Mouse (Mus musculus): ENCODE data around the gene Nrp1. TPM values are rescaled to one million over a fixed set of nuclear protein-coding genes. Genes with fewer than 3 reads are reported as not detected.

Nrp1 gene
- polyA plus RNA-seq, 1 experiment from 2014 or later = 70.5 TPM

DNA sequence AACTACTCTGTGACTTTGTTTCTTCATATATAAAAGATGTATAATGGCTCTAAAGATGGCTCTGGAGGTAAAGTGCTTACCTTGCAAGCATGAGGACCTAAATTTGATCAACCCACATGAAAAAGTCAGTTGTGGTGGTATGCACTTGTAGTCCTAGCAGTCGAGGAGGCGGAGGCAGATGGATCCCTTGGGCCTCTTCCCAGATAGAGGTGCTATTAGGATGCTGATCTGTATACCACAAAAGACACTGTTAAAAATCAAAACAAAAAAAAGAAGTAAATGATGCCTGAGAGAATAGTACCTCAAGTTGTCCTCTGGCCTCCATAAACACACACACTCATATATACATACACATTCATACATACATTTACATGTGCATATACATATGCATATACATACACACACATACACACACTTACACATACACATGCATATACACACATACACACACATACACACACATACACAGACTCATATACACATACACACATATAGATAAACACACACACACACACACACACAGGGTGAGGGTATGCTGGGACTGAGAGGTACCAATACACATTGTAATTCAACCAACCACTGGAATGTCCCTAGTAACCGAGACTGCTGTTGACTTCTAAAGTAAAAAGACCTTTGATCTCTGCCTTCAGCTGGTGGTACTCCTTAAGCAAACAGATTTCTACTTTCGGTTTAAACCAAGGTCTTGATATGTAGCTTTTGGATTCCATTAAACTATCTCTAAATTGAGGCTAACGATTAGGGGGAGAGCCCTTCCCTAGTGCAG, 115.2 kb downstream of the Nrp1 start:
- peaks cover 12% of the 10 kb centered on the region for H3K36me3 ChIP-seq

DNA sequence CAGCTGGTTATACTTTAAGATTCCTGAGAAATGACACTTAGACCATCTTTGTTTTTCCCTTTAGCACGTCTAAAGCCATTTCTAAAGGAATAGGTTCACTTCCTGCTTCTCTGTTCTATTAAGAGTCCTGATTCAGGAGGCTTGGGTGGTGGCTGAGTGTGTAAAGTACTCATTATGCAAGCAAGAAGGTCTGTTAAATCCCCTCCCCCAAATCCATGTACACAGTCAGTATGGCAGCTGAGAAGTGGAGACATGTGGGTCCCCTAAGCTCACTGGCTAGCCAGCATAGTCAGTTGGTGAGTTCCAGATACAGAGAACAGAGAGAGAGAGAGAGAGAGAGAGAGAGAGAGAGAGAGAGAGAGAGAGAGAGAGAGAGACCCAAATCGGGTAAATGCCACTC, 116.2 kb downstream of the Nrp1 start:
- no peak overlapping the region for H3K4me3 ChIP-seq
- WGBS = 47% methylated on average over 2 of the region's 2 CpGs
- H3K27me3 ChIP-seq = no peaks in the 10 kb centered on the region
- peaks cover 9% of the 10 kb centered on the region for H3K36me3 ChIP-seq
- peaks cover 6% of the 10 kb centered on the region; the same call in 1 of the 2 replicates for H3K4me1 ChIP-seq
- no peak overlapping the region for H3K9ac ChIP-seq
- H3K9me3 ChIP-seq = no peaks in the 10 kb centered on the region
- H3K27ac ChIP-seq = no peak overlapping the region
- H3K4me2 ChIP-seq (replicated peaks) = no peak overlapping the region
- no peak for ATAC-seq (ENCODE audit: insufficient number of reproducible peaks, insufficient read depth, low FRiP score, low TSS enrichment)

More for the DNA sequence above, 115.2 kb downstream of the Nrp1 start:
- Histone ChIP-seq H3K4me2 (replicated peaks) (no peak overlapping the region), H3K9ac (no peak overlapping the region), H3K4me3 (no peak overlapping the region), H3K4me1 (peaks cover 6% of the 10 kb centered on the region; the same call in 1 of the 2 replicates), H3K9me3 (no peaks in the 10 kb centered on the region), H3K27me3 (no peaks in the 10 kb centered on the region), H3K27ac (no peak overlapping the region)
- WGBS = 72% methylated on average over 5 of the region's 5 CpGs
- no peak for ATAC-seq (ENCODE audit: insufficient number of reproducible peaks, insufficient read depth, low FRiP score, low TSS enrichment)

DNA sequence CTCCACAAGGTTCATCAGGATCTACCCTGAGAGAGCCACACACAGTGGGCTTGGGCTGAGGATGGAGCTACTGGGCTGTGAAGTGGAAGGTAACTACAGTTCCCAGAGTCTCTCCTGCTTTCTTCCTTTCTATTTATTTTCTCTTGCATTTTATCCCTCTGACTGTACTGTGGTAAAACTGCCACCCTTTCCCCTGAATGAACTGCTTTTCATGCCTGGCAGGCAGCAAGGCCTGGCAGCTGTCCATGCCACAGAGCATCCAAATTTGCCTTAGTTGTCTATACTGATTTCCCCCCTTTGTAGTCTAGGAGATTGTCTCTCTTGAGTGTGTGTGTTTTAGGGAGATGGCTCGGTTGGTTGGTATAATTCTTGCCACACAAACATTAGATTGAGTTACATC, 117.8 kb downstream of the Nrp1 start:
- ATAC-seq (ENCODE audit: insufficient number of reproducible peaks, insufficient read depth, low FRiP score, low TSS enrichment) = no peak
- Histone ChIP-seq H3K4me2 (replicated peaks) (no peak overlapping the region), H3K9ac (no peak overlapping the region), H3K27ac (no peak overlapping the region), H3K27me3 (no peaks in the 10 kb centered on the region), H3K4me3 (no peak overlapping the region), H3K36me3 (peaks cover 8% of the 10 kb centered on the region; the same call in 1 of the 2 replicates), H3K4me1 (peaks cover 6% of the 10 kb centered on the region; the same call in 1 of the 2 replicates), H3K9me3 (no peaks in the 10 kb centered on the region)
- WGBS = 43% methylated on average over 1 of the region's 1 CpGs

DNA sequence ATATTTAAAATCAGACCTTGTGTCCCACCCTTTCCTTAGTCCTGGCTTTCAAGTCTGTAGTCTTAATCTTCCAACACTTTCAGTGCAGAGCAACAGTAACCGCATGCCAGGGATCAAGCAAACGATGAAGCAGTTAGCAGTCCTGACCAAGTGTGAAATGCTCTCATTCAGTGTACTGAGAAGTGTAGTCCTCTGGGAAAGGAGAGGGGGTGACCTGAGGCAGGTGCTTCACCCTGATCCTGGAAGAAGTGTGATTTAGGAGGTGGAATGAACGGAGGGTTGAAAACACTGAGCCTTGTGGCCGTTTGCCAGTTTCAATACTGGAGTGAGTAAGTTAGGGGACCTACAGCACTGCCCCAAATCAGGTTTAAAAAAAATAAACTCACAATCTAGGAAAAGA, 119.6 kb downstream of the Nrp1 start:
- no peaks in the 10 kb centered on the region for H3K9me3 ChIP-seq
- no peak overlapping the region for H3K27ac ChIP-seq
- peaks cover 6% of the 10 kb centered on the region; the same call in 1 of the 2 replicates for H3K4me1 ChIP-seq
- H3K4me2 ChIP-seq (replicated peaks) = no peak overlapping the region
- H3K9ac ChIP-seq = no peak overlapping the region
- H3K27me3 ChIP-seq = no peaks in the 10 kb centered on the region
- ATAC-seq (ENCODE audit: insufficient number of reproducible peaks, insufficient read depth, low FRiP score, low TSS enrichment) = no peak
- H3K4me3 ChIP-seq = no peak overlapping the region
- H3K36me3 ChIP-seq = peaks cover 10% of the 10 kb centered on the region; the same call in 1 of the 2 replicates
- 67% methylated on average over 4 of the region's 4 CpGs for WGBS

DNA sequence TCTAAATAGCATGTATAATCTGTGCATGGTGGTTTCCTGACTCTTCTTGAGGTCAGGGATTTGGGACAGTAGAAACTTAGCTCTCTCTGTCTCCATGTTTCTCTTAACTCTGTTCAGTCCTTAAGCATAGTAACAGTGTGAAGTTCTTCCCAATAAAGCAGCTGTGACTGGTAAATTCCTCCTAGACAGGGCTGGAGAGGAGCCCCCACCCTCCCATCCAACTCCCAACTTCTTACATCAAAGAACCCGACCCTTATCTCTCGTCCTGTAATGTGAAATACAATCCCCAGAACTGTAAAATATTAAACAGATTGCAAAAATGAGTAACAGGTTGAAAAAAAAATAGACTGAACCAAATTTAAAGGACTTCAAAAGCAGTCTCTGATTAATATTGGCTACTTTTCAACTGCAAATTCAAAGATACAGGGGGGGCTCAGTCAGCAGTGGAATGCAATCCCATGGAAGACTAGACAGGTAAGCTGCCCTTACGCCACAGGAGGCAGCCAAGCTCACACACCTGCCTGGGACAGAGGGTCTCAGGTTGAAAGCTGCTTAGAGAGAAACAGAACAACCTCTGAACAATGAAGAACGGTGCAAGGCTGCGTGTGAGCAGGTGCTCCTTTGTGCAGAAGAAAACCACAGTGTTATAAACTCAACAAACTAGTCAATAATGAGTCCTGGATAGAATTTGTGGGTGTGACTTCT, 121.1 kb downstream of the Nrp1 start:
- H3K4me3 ChIP-seq = no peak overlapping the region
- no peak overlapping the region for H3K9ac ChIP-seq
- H3K4me2 ChIP-seq (replicated peaks) = no peak overlapping the region
- H3K36me3 ChIP-seq = peaks cover 10% of the 10 kb centered on the region; the same call in 1 of the 2 replicates
- no peaks in the 10 kb centered on the region for H3K9me3 ChIP-seq
- no peaks in the 10 kb centered on the region for H3K27me3 ChIP-seq
- no peak overlapping the region for H3K27ac ChIP-seq
- H3K4me1 ChIP-seq = peaks cover 6% of the 10 kb centered on the region; the same call in 1 of the 2 replicates
- WGBS = 59% methylated on average over 5 of the region's 5 CpGs
- ATAC-seq (ENCODE audit: insufficient number of reproducible peaks, insufficient read depth, low FRiP score, low TSS enrichment) = no peak

DNA sequence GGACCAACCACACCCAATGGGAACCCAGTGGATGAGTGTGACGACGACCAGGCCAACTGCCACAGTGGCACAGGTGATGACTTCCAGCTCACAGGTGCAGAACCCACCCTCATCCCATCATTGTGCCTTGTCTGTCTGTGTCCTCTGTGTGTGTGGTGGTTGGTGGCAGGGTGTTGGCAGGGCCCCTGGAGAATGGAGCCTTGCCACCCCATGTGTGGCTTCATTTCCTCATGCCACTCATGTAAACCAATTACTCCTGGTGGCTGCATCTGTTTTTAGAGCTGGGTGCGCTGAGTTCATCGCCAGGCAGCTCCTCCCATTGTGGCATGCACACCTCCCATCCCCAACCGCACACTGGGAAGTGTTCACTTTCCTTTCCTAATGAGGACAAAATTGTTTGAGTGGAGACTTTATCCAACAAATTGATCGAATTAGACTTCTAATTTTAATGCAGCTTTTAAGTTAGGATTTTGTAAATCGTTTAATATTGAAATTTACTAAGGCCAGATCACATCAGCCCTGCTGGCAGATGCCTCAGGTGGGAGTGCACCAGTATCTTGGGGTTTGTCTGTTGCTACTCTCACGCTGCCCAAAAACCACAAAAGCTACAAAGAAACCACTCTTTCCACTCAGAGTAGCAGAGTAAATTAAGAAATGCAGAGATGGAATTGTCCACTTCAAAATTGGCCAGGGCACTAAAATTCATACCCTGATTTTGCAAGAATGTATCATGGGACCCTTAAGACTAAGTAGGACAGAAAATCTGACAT, 122.7 kb downstream of the Nrp1 start:
- no peak for ATAC-seq (ENCODE audit: insufficient number of reproducible peaks, insufficient read depth, low FRiP score, low TSS enrichment)
- 80% methylated on average over 8 of the region's 8 CpGs for WGBS
- H3K36me3 ChIP-seq = peaks cover 8% of the 10 kb centered on the region; the same call in 1 of the 2 replicates
- H3K27ac ChIP-seq = no peak overlapping the region
- peaks cover 6% of the 10 kb centered on the region; the same call in 1 of the 2 replicates for H3K4me1 ChIP-seq
- H3K9ac ChIP-seq = no peak overlapping the region
- no peaks in the 10 kb centered on the region for H3K9me3 ChIP-seq
- no peak overlapping the region for H3K4me2 ChIP-seq (replicated peaks)
- no peaks in the 10 kb centered on the region for H3K27me3 ChIP-seq
- H3K4me3 ChIP-seq = no peak overlapping the region

DNA sequence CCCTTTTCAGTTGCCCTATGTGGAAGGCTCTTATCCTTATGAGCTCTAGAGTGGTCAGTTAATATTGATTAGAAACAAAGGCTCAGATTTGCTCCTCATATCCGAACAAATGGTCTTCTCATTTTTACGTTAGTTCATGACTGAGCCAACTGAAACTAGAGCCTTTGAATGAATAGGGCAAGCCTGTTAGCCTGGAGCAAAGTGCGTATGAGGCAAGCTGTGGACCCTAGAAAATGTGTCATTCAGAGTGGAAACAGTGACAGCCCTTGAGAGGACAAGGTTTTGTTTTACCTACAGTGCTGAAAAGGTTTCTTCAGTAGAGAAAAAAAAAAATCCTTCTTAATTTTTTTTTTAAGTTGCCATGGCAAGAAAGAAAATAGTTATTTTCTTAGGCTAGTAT, 124.9 kb downstream of the Nrp1 start:
- Histone ChIP-seq H3K27ac (no peak overlapping the region), H3K9me3 (no peaks in the 10 kb centered on the region), H3K4me3 (no peak overlapping the region), H3K36me3 (peaks cover 6% of the 10 kb centered on the region; the same call in 1 of the 2 replicates), H3K4me1 (peaks cover 7% of the 10 kb centered on the region), H3K4me2 (replicated peaks) (no peak overlapping the region), H3K27me3 (no peaks in the 10 kb centered on the region), H3K9ac (no peak overlapping the region)
- WGBS = 37% methylated on average over 3 of the region's 3 CpGs
- ATAC-seq (ENCODE audit: insufficient number of reproducible peaks, insufficient read depth, low FRiP score, low TSS enrichment) = no peak

DNA sequence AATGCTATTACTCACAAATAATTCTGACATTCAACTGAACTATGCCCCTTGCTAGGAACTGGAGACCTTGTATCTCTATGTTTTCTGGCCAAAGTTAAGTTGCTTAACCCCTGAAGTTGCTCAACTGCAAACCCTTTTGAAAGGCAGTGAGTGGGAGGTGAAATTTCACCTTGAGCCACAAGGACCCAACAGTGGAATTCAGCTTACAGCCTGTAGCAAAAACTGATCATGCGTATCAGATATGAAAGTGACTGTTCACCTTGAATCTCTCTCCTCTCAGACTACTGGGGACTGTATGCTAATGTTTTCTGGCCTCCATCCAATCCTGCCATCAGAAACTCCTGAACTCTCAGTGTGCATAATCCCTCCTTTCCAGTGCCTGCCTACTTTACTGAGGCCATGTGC, 126.3 kb downstream of the Nrp1 start:
- 75% methylated on average over 1 of the region's 1 CpGs for WGBS
- no peak for ATAC-seq (ENCODE audit: insufficient number of reproducible peaks, insufficient read depth, low FRiP score, low TSS enrichment)

DNA sequence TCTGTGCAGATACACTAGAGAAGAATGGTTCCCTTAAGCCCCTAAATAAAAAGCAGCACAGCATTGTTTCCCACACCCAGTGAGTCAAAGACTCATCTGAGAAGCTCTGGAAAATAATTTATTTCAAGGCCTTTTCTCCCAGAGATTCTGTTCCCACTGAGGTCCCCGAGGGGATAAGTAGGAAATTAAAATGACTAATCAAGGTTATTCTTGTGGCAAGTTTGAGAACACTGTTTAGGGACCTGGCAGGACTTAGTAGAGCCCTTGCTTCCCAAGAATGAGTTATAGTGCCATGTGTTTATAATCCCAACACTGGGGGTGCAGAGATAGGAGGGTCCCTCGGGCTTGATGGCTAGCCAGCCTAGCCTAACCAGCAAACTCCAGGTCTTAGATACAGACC, 127.6 kb downstream of the Nrp1 start:
- no peak overlapping the region for H3K27ac ChIP-seq
- H3K9ac ChIP-seq = no peak overlapping the region
- H3K4me3 ChIP-seq = no peak overlapping the region
- peaks cover 3% of the 10 kb centered on the region; the same call in 1 of the 2 replicates for H3K36me3 ChIP-seq
- no peak overlapping the region for H3K4me2 ChIP-seq (replicated peaks)
- H3K27me3 ChIP-seq = no peaks in the 10 kb centered on the region
- no peak for ATAC-seq (ENCODE audit: insufficient number of reproducible peaks, insufficient read depth, low FRiP score, low TSS enrichment)
- H3K9me3 ChIP-seq = no peaks in the 10 kb centered on the region
- 74% methylated on average over 2 of the region's 2 CpGs for WGBS
- H3K4me1 ChIP-seq = peaks cover 10% of the 10 kb centered on the region

More for the DNA sequence above, 126.3 kb downstream of the Nrp1 start:
- Histone ChIP-seq H3K4me1 (peaks cover 7% of the 10 kb centered on the region), H3K27me3 (no peaks in the 10 kb centered on the region), H3K9me3 (no peaks in the 10 kb centered on the region), H3K4me3 (no peak overlapping the region), H3K36me3 (peaks cover 6% of the 10 kb centered on the region; the same call in 1 of the 2 replicates), H3K4me2 (replicated peaks) (no peak overlapping the region), H3K27ac (no peak overlapping the region), H3K9ac (no peak overlapping the region)

DNA sequence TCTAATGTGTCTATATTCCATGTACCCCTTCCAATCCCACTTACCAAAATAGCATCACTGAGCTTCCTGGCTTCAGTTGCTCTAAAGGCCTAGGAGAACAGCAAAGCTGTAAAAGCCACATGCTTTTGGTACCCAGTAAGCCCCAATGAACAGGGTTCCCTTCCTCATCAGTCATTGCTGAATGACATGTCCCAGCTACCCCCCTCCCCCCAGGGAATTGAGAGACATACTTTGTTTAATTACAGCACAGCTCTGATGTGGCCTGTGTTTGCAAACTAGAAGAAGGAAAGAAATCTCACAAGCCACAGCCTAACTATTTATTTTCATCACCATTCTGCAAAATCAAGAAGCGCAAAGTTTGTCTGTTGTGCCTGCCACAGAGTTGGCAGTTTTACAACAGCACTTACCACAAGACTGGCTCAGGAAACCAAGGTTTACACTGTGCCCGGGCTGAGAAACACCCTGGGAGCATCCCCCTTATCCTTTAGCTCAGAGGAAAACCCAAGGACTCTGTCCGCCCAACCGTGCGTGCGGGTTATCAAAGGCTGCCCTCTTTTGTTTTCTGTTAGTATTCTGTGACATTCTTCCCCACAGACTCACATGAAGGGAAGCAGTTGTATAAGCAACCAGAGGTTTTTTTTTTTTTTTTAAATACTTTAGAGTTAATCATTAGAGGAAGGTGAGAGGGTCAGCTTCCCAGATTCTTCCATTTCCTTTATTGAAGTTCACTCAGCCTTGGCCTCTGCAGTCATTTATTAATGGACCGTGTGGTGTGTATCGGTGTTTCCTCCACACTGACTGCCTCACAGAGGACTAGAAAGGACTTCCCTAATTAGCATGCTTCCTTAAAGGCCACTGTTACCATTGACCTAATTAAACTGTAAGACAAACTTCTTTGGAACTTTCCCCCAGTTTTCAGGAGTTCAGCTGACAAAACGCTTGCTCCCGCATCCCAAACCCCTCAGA, 129.8 kb downstream of the Nrp1 start:
- H3K4me2 ChIP-seq (replicated peaks) = no peak overlapping the region
- no peak for ATAC-seq (ENCODE audit: insufficient number of reproducible peaks, insufficient read depth, low FRiP score, low TSS enrichment)
- peaks cover 14% of the 10 kb centered on the region for H3K4me1 ChIP-seq
- H3K27me3 ChIP-seq = no peaks in the 10 kb centered on the region
- H3K9me3 ChIP-seq = no peaks in the 10 kb centered on the region
- no peak overlapping the region for H3K9ac ChIP-seq
- WGBS = 23% methylated on average over 10 of the region's 10 CpGs
- no peak overlapping the region for H3K27ac ChIP-seq
- H3K36me3 ChIP-seq = no peaks in the 10 kb centered on the region
- H3K4me3 ChIP-seq = no peak overlapping the region

All from embryonic facial prominence, embryonic 12.5 days (tissue).